Mouse (Mus musculus) ovary, postnatal 36 days (tissue): ENCODE results near the gene Dusp2.

Experiments used
- DNase-seq: peaks from one replicate; pipeline ENCODE4 v3.0.0; 2022; ENCODE audit warnings: low spot score, mixed read lengths

Gene Dusp2

GRCm38 (mm10) chr2:127323667-127324066 is 12.3 kb upstream of the Dusp2 start:
- no peak for DNase-seq

GRCm38 (mm10) chr2:127324456-127324855 is 11.5 kb upstream of the Dusp2 start:
- no peak for DNase-seq

GRCm38 (mm10) chr2:127328090-127328851 is 7.7 kb upstream of the Dusp2 start:
- DNase-seq = no peak

GRCm38 (mm10) chr2:127332807-127333570 is 3.0 kb upstream of the Dusp2 start:
- no peak for DNase-seq

DNA sequence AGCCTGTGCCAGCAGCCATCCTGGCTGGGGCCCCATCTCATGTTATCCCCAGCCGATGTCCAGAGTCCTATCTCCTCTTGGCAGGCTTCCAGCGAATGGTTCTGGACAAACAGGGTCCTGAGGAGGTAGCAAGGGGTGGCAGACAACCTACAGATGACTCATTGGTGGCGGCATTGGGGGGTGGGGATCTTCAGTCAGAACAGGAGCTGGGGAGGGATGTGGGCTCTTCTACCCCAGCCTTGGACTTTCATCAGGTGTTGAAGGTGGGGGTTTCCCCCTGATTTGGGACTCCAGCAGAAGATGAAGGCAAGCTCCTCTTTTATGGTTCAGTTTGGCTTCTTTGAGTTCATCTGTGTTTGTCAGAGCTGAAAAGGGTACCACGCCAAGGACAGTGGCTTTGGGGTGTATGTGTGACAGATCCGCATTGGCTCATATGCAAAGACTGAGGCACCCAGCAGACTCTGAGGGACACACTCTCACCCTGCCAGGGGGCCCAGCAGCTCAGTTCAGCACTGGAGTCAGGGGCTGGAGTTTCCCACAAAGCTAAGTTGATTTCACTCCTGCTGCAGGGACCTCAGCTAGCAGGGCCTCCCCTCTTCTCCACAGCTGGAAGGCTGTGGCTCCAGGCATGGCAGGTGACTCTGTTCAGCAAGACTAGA is 1.9 kb upstream of the Dusp2 start:
- DNase-seq = no peak

DNA sequence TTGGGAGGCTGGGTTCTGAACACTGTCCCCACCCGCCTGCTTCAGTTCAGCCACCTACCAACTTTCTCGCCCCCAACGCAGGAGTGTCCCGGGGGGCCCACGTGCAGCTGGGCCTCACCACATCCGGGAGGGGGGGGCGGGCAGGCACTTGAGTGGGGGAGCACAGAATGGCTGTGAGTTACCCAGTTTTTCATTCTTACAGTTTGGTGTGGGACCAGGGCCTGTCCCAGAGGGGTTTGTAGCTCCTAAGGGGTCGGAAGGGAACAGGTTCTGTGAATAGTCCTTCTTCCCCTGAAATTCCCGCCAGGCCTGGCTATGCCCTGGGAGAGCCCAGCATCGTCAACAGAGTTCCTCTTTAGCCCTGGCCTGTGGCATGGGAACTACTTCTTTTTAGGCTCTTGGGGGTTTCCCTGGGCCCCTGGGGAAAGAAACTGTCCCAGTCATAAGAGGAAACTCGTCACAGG is 849 bp upstream of the Dusp2 start:
- no peak for DNase-seq

GRCm38 (mm10) chr2:127336497-127336832 is 506 bp downstream of the Dusp2 start:
- DNase-seq = no peak

DNA sequence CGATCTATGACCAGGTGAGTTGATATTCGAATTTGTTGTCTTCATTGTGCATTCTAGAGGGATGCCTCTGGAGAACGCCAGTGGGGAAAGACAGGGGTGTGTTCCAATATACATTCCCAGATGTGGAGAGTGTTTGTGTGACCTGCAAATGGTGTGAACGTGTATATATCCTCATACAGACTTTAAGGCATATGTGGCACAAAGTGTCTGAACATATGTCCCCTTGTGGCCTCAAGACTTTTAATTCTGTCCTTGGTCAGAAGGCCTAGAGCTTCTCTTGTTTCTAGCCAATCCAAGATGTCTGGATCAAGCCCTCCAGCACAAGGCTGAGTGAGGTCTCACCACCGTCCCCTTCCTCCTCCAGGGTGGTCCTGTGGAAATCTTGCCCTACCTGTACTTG is 926 bp downstream of the Dusp2 start:
- no peak for DNase-seq

- DNase-seq = no peak
These were observed 1.6 kb downstream of the Dusp2 start for GRCm38 (mm10) chr2:127337531-127337930.

DNA sequence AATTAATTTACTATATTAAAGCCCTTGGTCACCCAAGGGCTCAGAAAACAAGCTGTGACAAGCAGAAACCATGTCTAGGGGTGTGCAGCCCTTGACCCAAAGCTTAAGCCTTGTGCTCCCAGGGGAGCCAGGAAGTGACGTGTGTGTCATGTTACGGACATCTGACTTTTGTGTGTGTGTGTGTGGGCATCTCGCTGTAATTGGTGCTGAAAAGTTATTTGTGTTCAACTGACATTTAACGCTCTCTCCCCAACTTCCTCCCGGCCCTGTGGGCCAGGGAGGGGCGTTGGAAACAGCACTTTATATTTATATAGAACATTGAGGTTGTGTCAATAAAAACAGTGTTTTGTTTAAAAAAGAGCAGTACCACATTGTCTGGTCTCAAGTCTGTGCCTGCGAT is 2.1 kb downstream of the Dusp2 start:
- DNase-seq = no peak

- no peak for DNase-seq
These were observed 2.5 kb downstream of the Dusp2 start, which contains the start of gene Astl for GRCm38 (mm10) chr2:127338416-127338815. Gene Astl, plus strand, starts transcription at chr2:127338639.

- no peak for DNase-seq
These were observed 2.9 kb downstream of the Dusp2 start for GRCm38 (mm10) chr2:127338833-127339232.

GRCm38 (mm10) chr2:127339262-127339661 is 3.3 kb downstream of the Dusp2 start:
- DNase-seq = no peak

DNA sequence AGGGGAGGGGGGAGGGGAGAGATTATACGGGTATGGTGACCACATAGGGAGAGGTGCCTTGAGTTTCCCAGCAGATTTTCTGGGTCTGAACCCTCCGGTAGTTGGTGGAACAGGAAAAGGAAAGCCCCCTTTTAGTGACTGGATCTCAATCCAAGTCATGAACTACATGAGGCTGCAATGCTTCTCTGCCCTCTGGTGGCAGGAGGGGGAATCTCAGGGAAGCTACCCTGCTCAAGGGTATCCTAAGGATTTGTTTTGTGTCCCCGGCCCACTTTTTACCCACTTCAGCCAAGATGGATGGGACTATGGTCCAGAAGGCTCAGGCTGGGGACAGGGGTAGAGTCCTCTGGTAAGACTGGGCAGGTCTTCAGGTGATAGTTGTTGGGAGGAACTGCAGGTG is 5.2 kb downstream of the Dusp2 start:
- peak; percentile 46 for DNase-seq

DNA sequence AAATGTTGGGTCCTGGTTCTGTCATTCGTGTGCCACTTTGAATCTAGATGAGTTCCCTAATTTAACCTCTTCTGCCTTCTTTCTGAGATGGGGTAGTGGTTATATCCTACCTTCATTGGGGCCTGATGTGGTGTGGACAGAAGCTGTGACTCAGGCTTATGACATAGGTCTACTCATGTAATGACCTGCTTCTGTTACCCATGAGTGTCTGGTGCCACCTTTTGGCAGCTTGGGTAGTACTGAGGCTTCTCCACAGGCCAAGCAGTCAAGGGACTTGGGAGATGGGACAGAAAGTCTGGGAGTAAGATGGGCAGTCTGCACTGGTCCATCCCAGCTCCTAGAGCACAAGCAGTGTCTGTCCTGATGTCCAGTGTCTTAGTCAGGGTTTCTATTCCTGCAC is 10.4 kb downstream of the Dusp2 start:
- no peak for DNase-seq

DNA sequence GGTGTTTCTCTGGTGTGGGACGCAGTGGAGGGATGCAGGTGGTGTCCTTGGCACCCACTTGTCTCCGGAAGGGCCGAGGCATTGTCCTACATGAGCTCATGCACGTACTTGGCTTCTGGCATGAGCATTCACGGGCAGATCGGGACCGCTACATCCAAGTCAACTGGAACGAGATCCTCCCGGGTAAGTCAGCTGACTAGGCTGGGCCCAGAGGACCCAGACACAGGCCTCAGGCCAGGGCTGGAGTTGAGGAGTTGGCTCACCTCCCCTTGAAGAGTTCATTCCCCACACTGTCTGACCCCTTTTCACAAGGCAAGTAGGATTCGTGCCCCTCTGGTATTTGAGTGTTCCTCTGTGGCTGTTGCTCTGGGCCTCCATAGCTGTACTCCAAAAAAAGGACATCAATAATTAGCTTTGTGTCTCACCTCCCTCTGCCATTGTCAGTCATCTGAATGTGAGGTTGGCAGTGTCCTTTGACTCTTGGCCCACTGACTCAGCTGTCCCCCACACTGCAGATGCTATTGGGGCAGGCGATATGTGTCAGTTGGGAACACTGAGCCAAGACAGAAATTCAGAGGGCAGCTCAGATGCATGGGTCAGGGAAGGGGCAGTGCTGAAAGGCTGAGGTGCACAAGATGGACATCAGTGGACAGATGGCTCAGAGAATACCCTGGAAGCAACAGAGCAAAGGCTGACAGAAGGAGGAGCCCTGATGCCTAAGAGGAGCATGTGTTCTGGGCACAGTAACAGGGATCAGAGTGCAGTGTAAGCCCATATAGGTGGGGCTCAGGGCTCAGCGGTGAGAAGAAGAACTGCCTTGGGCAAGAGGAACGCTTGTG is 11.4 kb downstream of the Dusp2 start:
- no peak for DNase-seq

DNA sequence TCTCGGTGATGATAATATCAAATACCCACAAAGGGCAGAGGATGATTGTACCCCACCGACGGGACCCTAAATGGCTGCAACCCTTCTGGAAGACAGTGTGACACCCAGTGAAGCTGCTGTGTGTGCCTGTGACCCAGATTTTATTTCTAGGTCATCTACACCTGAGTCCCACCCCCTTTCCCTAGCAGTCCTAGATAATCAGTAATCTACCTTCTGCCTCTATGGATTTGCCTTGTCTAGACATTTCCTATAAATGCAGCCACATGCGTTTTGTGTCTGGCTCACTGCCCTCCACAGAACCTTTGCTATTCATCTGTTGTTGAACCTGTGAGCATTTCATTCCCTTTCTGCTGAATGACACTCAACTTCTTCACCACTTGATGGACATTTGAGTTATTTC is 17.9 kb downstream of the Dusp2 start:
- no peak for DNase-seq

GRCm38 (mm10) chr2:127362459-127363281 is 26.7 kb downstream of the Dusp2 start, which contains the start of gene Adra2b:
Gene Adra2b, plus strand, starts transcription at chr2:127363208.
- DNase-seq = peak; percentile 81

GRCm38 (mm10) chr2:127363282-127363652 is 27.3 kb downstream of the Dusp2 start:
- no peak for DNase-seq

- DNase-seq = no peak
These were observed 27.7 kb downstream of the Dusp2 start for GRCm38 (mm10) chr2:127363696-127364095.

GRCm38 (mm10) chr2:127364452-127364851 is 28.5 kb downstream of the Dusp2 start:
- DNase-seq = no peak
